Mouse (Mus musculus) CH12.LX (cell line): Measurements from ENCODE around the gene Cidec. TPM values are rescaled to one million over a fixed set of nuclear protein-coding genes. Genes with fewer than 3 reads are reported as not detected.

Experiments used
- DNase-seq: peaks from one replicate; pipeline ENCODE4 v3.0.0-alpha.2; 2013; ENCODE audit errors: extremely low read depth
- H3K27ac ChIP-seq: 2 replicates; pipeline ENCODE4 v1.5.1; 2012; ENCODE audit warnings: low read depth, mild to moderate bottlenecking, control low read depth, moderate library complexity; ENCODE audit not compliant: insufficient read depth
- H3K27me3 ChIP-seq: replicated peaks from 2 replicates; pipeline ENCODE3; 2012; ENCODE audit warnings: inconsistent platforms
- H3K36me3 ChIP-seq, 2 experiments: replicated peaks in 1 of 2; 2 replicates each; pipeline versions ENCODE3 to v1.6.1; 2012; ENCODE audit warnings: inconsistent platforms in 1 of 2, low read length in 1 of 2, mild to moderate bottlenecking in 1 of 2, mixed read lengths in 1 of 2, moderate library complexity in 1 of 2; ENCODE audit not compliant: control insufficient read depth in 1 of 2, insufficient read depth in 1 of 2
- H3K4me1 ChIP-seq, 2 experiments: 2 replicates each; pipeline ENCODE4 v1.6.1; 2012; ENCODE audit warnings: inconsistent platforms in 1 of 2, moderate library complexity in 1 of 2; ENCODE audit not compliant: insufficient read depth in 2 of 2, control insufficient read depth in 1 of 2
- H3K4me2 ChIP-seq: 2 replicates; pipeline ENCODE4 v1.6.1; 2012; ENCODE audit warnings: low read depth, mild to moderate bottlenecking, control low read depth; ENCODE audit not compliant: poor library complexity, insufficient read depth, severe bottlenecking
- H3K4me3 ChIP-seq, 3 experiments: fragments of 150-350 bp in 1 of 3; sonication (generic) in 1 of 3; replicated peaks in 1 of 3; 2 replicates each; pipeline versions ENCODE3 to v1.5.1; 2011 to 2012; ENCODE audit warnings: low read depth in 2 of 3, low read length in 2 of 3, mild to moderate bottlenecking in 2 of 3, moderate library complexity in 2 of 3, control low read depth in 1 of 3, improper control_type of control experiment in 1 of 3, inconsistent platforms in 1 of 3, mixed read lengths in 1 of 3; ENCODE audit not compliant: poor library complexity in 1 of 3
- H3K79me2 ChIP-seq: replicated peaks from 2 replicates; pipeline ENCODE4 v1.6.1; 2012; ENCODE audit warnings: mild to moderate bottlenecking, moderate library complexity; ENCODE audit not compliant: control insufficient read depth, poor library complexity, insufficient read depth, severe bottlenecking; ENCODE audit errors: extremely low read depth
- H3K9ac ChIP-seq: 2 replicates; pipeline ENCODE4 v1.6.1; 2012; ENCODE audit warnings: low read depth, mild to moderate bottlenecking, control low read depth, moderate library complexity; ENCODE audit not compliant: insufficient read depth
- H3K9me3 ChIP-seq: replicated peaks from 2 replicates; pipeline ENCODE3; 2012; ENCODE audit warnings: low read length, inconsistent platforms, mixed read lengths
- BHLHE40 ChIP-seq: IDR thresholded peaks from 2 replicates; pipeline ENCODE4 v1.6.1; 2011; ENCODE audit warnings: mild to moderate bottlenecking, low read depth, low read length, improper control_type of control experiment
- CHD1 ChIP-seq: IDR thresholded peaks from 2 replicates; pipeline ENCODE4 v1.6.1; 2012; ENCODE audit warnings: low read depth, low read length, improper control_type of control experiment, inconsistent platforms
- CHD2 ChIP-seq: IDR thresholded peaks from 2 replicates; pipeline ENCODE4 v1.6.1; 2011; ENCODE audit warnings: low read length, improper control_type of control experiment
- E2F4 ChIP-seq: IDR thresholded peaks from 2 replicates; pipeline ENCODE4 v1.6.1; 2011; ENCODE audit warnings: low read depth, low read length, improper control_type of control experiment; ENCODE audit not compliant: insufficient replicate concordance
- ELF1 ChIP-seq: IDR thresholded peaks from 2 replicates; pipeline ENCODE4 v1.6.1; 2014; ENCODE audit warnings: low read depth, mild to moderate bottlenecking, inconsistent platforms, low read length, improper control_type of control experiment
- EP300 ChIP-seq: IDR thresholded peaks from 2 replicates; pipeline ENCODE4 v1.6.1; 2011; ENCODE audit warnings: low read length, improper control_type of control experiment
- GABPA ChIP-seq: IDR thresholded peaks from 2 replicates; pipeline ENCODE4 v1.6.1; 2012; ENCODE audit warnings: low read depth, low read length, improper control_type of control experiment, inconsistent platforms; ENCODE audit not compliant: insufficient replicate concordance
- HCFC1 ChIP-seq: IDR thresholded peaks from 2 replicates; pipeline ENCODE4 v1.6.1; 2012; ENCODE audit warnings: low read depth, mild to moderate bottlenecking, inconsistent platforms, low read length, improper control_type of control experiment
- IRF4 ChIP-seq: IDR thresholded peaks from 2 replicates; pipeline ENCODE4 v1.6.1; 2014; ENCODE audit warnings: low read depth, mild to moderate bottlenecking, inconsistent platforms, low read length, improper control_type of control experiment
- MAZ ChIP-seq: IDR thresholded peaks from 2 replicates; pipeline ENCODE4 v1.6.1; 2012; ENCODE audit warnings: low read depth, mild to moderate bottlenecking, inconsistent platforms, low read length, improper control_type of control experiment, moderate library complexity
- MEF2A ChIP-seq: IDR thresholded peaks from 2 replicates; pipeline ENCODE4 v1.6.1; 2014; ENCODE audit warnings: low read depth, mild to moderate bottlenecking, inconsistent platforms, low read length, improper control_type of control experiment, borderline replicate concordance
- MXI1 ChIP-seq: IDR thresholded peaks from 2 replicates; pipeline ENCODE4 v1.6.1; 2011; ENCODE audit warnings: mild to moderate bottlenecking, low read depth, low read length, improper control_type of control experiment
- MYC ChIP-seq: IDR thresholded peaks from 2 replicates; pipeline ENCODE4 v1.6.1; 2011; ENCODE audit warnings: low read depth, mild to moderate bottlenecking, improper control_type of control experiment, low read length
- NRF1 ChIP-seq: IDR thresholded peaks from 2 replicates; pipeline ENCODE4 v1.6.1; 2014; ENCODE audit warnings: low read depth, mild to moderate bottlenecking, inconsistent platforms, low read length, improper control_type of control experiment, moderate library complexity
- POLR2A ChIP-seq: IDR thresholded peaks from 2 replicates; pipeline ENCODE4 v1.6.1; 2011; ENCODE audit warnings: low read depth, mild to moderate bottlenecking, improper control_type of control experiment, low read length
- RAD21 ChIP-seq: IDR thresholded peaks from 2 replicates; pipeline ENCODE4 v1.6.1; 2011; ENCODE audit warnings: low read depth, mild to moderate bottlenecking, low read length, improper control_type of control experiment, moderate library complexity
- RCOR1 ChIP-seq: conservative IDR thresholded peaks from 2 replicates; pipeline ENCODE4 v1.6.1; 2012; ENCODE audit warnings: low read depth, mild to moderate bottlenecking, inconsistent platforms, low read length, improper control_type of control experiment
- SIN3A ChIP-seq: IDR thresholded peaks from 2 replicates; pipeline ENCODE4 v1.6.1; 2012; ENCODE audit warnings: low read length, improper control_type of control experiment, inconsistent platforms
- SMC3 ChIP-seq: IDR thresholded peaks from 2 replicates; pipeline ENCODE4 v1.6.1; 2011; ENCODE audit warnings: low read depth, low read length, improper control_type of control experiment
- TBP ChIP-seq: conservative IDR thresholded peaks from 2 replicates; pipeline ENCODE4 v1.6.1; 2011; ENCODE audit warnings: low read depth, low read length, improper control_type of control experiment
- TCF12 ChIP-seq: IDR thresholded peaks from 2 replicates; pipeline ENCODE4 v1.6.1; 2014; ENCODE audit warnings: low read depth, mild to moderate bottlenecking, inconsistent platforms, low read length, improper control_type of control experiment
- UBTF ChIP-seq: IDR thresholded peaks from 2 replicates; pipeline ENCODE4 v1.6.1; 2012; ENCODE audit warnings: low read depth, mild to moderate bottlenecking, inconsistent platforms, low read length, improper control_type of control experiment, moderate library complexity
- ZC3H11A ChIP-seq: IDR thresholded peaks from 2 replicates; pipeline ENCODE4 v1.6.1; 2012; ENCODE audit warnings: low read depth, mild to moderate bottlenecking, inconsistent platforms, low read length, improper control_type of control experiment
- ZKSCAN1 ChIP-seq: IDR thresholded peaks from 2 replicates; pipeline ENCODE4 v1.6.1; 2012; ENCODE audit warnings: low read depth, inconsistent platforms, low read length, improper control_type of control experiment, borderline replicate concordance
- ZNF384 ChIP-seq: IDR thresholded peaks from 2 replicates; pipeline ENCODE4 v1.6.1; 2012; ENCODE audit warnings: low read depth, low read length, improper control_type of control experiment, inconsistent platforms
- dilution Hi-C: fragments of 300-500 bp; cut with MboI; formaldehyde crosslinking; loops from 2 replicates; pipeline ENCODE4 v1.14.3; 2020; ENCODE audit warnings: low sequenced_read_pairs; ENCODE audit not compliant: extremely low pct_unique_long_range_greater_than_20kb, extremely low pct_ligation_motif_present
- in situ Hi-C: fragments of 300-500 bp; cut with MboI; formaldehyde crosslinking; loops from 3 replicates; pipeline ENCODE4 v1.14.3; 2019; ENCODE audit warnings: low sequenced_read_pairs, low pct_ligation_motif_present, low pct_unique_long_range_greater_than_20kb, mixed read lengths
- polyA plus RNA-seq: library from polyadenylated mRNA; unstranded; fragments of >175 nt; gene quantifications from 2 replicates; pipeline ENCODE4 v1.2.1, GENCODE M21; 2012; ENCODE audit warnings: low read depth; ENCODE audit not compliant: insufficient read length
- total RNA-seq, 2 experiments: library from RNA; depleted of rRNA; stranded (reverse); fragments of 300-350 nt in 1 of 2; fragments of >200 nt in 1 of 2; gene quantifications; 2 replicates each; pipeline ENCODE4 v1.2.3; 2012 to 2014

The Cidec gene
- total and polyA plus RNA-seq, 3 experiments: not detected

- H3K27ac ChIP-seq: no peak overlapping the region
- dilution Hi-C loops: no loop called here
- H3K9me3 ChIP-seq: peaks cover 8% of the 10 kb centered on the region
- no peak for DNase-seq
- in situ Hi-C loops: no loop called here
- peaks cover 73 to 97% of the 10 kb centered on the region in 2 experiments for H3K36me3 ChIP-seq
- no peaks in the 10 kb centered on the region for H3K27me3 ChIP-seq
- TF ChIP-seq GABPA (no peak), MYC (no peak), MXI1 (no peak), SMC3 (no peak), EP300 (no peak), IRF4 (no peak), NRF1 (no peak), TBP (no peak), MAZ (no peak), RCOR1 (no peak), POLR2A (no peak), ZKSCAN1 (no peak), ZNF384 (no peak), TCF12 (no peak), HCFC1 (no peak), E2F4 (no peak), RAD21 (no peak), CHD2 (no peak), CHD1 (no peak), BHLHE40 (no peak)
- H3K9ac ChIP-seq: no peak overlapping the region
- H3K4me2 ChIP-seq: no peak overlapping the region
- H3K79me2 ChIP-seq: no peaks in the 10 kb centered on the region; the same call in 1 of the 2 replicates
- no peak overlapping the region for H3K4me3 ChIP-seq
- peaks cover 0 to 6% of the 10 kb centered on the region in 2 experiments; a peak in 1 of 4 replicates for H3K4me1 ChIP-seq
These were observed 44.8 kb downstream of the Cidec start for GRCm38 (mm10) chr6:113390715-113391114.

- no peaks in the 10 kb centered on the region for H3K27me3 ChIP-seq
- H3K9me3 ChIP-seq: no peaks in the 10 kb centered on the region
- peaks cover 0 to 9% of the 10 kb centered on the region in 2 experiments; a peak in 1 of 4 replicates for H3K4me1 ChIP-seq
- H3K9ac ChIP-seq: no peak within 1 kb of the TSS
- no peak for DNase-seq
- in situ Hi-C loops (no loop called here), dilution Hi-C loops (no loop called here)
- TF ChIP-seq ZNF384 (no peak), HCFC1 (no peak), ELF1 (no peak), SIN3A (no peak), EP300 (no peak), MXI1 (no peak), RAD21 (no peak), BHLHE40 (no peak), ZC3H11A (no peak), IRF4 (no peak), UBTF (no peak), E2F4 (no peak), RCOR1 (no peak), MEF2A (no peak)
- H3K27ac ChIP-seq: no peak within 1 kb of the TSS
- no peak within 1 kb of the TSS for H3K4me3 ChIP-seq
- H3K79me2 ChIP-seq: peaks cover 2% of the 10 kb centered on the region; the same call in 1 of the 2 replicates
- peaks cover 75 to 96% of the 10 kb centered on the region in 2 experiments for H3K36me3 ChIP-seq
- no peak within 1 kb of the TSS for H3K4me2 ChIP-seq
These were observed 46.6 kb downstream of the Cidec start, which contains the start of gene Ttll3 for GRCm38 (mm10) chr6:113388960-113389359. Gene Ttll3, plus strand, starts transcription at chr6:113389260.
